Mouse (Mus musculus) embryonic facial prominence, embryonic 14.5 days (tissue): Measurements from ENCODE around the gene Pde4dip. TPM values are rescaled to one million over a fixed set of nuclear protein-coding genes. Genes with fewer than 3 reads are reported as not detected.

Experiments used
- ATAC-seq: fragments of 200-750 bp; cut with Nextera tagmentation; 2 replicates; pipeline ENCODE4 v1.8.0; 2017; ENCODE audit warnings: low read depth, moderate number of reproducible peaks, moderate TSS enrichment
- DNase-seq: peaks from one replicate; pipeline ENCODE4 v3.0.0-alpha.2; 2015; ENCODE audit warnings: low spot score
- H3K27ac ChIP-seq: fragments of 300-500 bp; sonication (generic); replicated peaks from 2 replicates; pipeline ENCODE4 v1.5.1; 2014; ENCODE audit warnings: low read depth, mild to moderate bottlenecking, low read length, moderate library complexity
- H3K27me3 ChIP-seq: fragments of 300-500 bp; sonication (generic); replicated peaks from 2 replicates; pipeline ENCODE4 v1.6.1; 2014; ENCODE audit warnings: low read length; ENCODE audit not compliant: control insufficient read depth, insufficient read depth
- H3K36me3 ChIP-seq: fragments of 300-500 bp; sonication (generic); 2 replicates; pipeline ENCODE4 v1.6.1; 2014; ENCODE audit warnings: low read length, mixed read lengths; ENCODE audit not compliant: control insufficient read depth, insufficient read depth
- H3K4me1 ChIP-seq: fragments of 300-500 bp; sonication (generic); 2 replicates; pipeline ENCODE4 v1.6.1; 2014; ENCODE audit warnings: antibody characterized with exemption, low read length; ENCODE audit not compliant: control insufficient read depth, insufficient read depth
- H3K4me2 ChIP-seq: fragments of 300-500 bp; sonication (generic); 2 replicates; pipeline ENCODE4 v1.6.1; 2014; ENCODE audit warnings: low read depth, mild to moderate bottlenecking, low read length, moderate library complexity, mixed read lengths
- H3K4me3 ChIP-seq: fragments of 300-500 bp; sonication (generic); 2 replicates; pipeline ENCODE4 v1.5.1; 2014; ENCODE audit warnings: low read depth, mild to moderate bottlenecking, low read length
- H3K9ac ChIP-seq: fragments of 300-500 bp; sonication (generic); 2 replicates; pipeline ENCODE4 v1.6.1; 2014; ENCODE audit warnings: low read depth, mild to moderate bottlenecking, low read length, moderate library complexity, mixed read lengths
- H3K9me3 ChIP-seq: fragments of 300-500 bp; sonication (generic); 2 replicates; pipeline ENCODE4 v1.6.1; 2016; ENCODE audit warnings: low read length; ENCODE audit not compliant: control insufficient read depth
- WGBS: fragments of 180-500 bp; shearing (Covaris S2); extraction: QIAGEN DNeasy Blood & Tissue Kit; methylation state at CpG from one replicate; pipeline ENCODE4 v1.1.7; 2014; 5-methylcytosine and 5-hydroxymethylcytosine counted together
- polyA plus RNA-seq: library from polyadenylated mRNA; unstranded; fragments of >200 nt; fragmentation: Nextera tagmentation; extraction: Ambion mirVana; gene quantifications from 2 replicates; pipeline ENCODE4 v1.2.1, GENCODE M21; 2014

Pde4dip gene
- polyA plus RNA-seq, 1 experiment from 2014 or later, result 64.6 TPM

- Histone ChIP-seq H3K27ac (0 out of 2 replicates have a peak overlapping the region, but pooled peaks have one; percentile 11), H3K36me3 (no peaks in the 10 kb centered on the region), H3K27me3 (no peaks in the 10 kb centered on the region), H3K9ac (no peak overlapping the region), H3K9me3 (no peaks in the 10 kb centered on the region), H3K4me2 (peak overlapping the region; percentile 29), H3K4me1 (peaks cover 13% of the 10 kb centered on the region), H3K4me3 (no peak overlapping the region)
- peak; percentile 67 for ATAC-seq
- WGBS, result 5% methylated on average over 16 of the region's 16 CpGs
- DNase-seq, result peak; percentile 87
These were observed 204.8 kb downstream of the Pde4dip start for GRCm38 (mm10) chr3:97683560-97684195.

- Histone ChIP-seq H3K36me3 (no peaks in the 10 kb centered on the region), H3K4me1 (peaks cover 13% of the 10 kb centered on the region), H3K27ac (no peak overlapping the region), H3K27me3 (no peaks in the 10 kb centered on the region), H3K9ac (no peak overlapping the region), H3K9me3 (no peaks in the 10 kb centered on the region), H3K4me3 (no peak overlapping the region), H3K4me2 (peak overlapping the region; percentile 81)
- ATAC-seq, result no peak
- DNase-seq, result no peak
- WGBS, result 25% methylated on average over 5 of the region's 5 CpGs
These were observed 205.9 kb downstream of the Pde4dip start for GRCm38 (mm10) chr3:97682576-97682975.

- Histone ChIP-seq H3K27me3 (no peaks in the 10 kb centered on the region), H3K4me2 (peak overlapping the region; percentile 81), H3K4me3 (peak overlapping the region; percentile 42), H3K9ac (0 out of 2 replicates have a peak overlapping the region, but pooled peaks have one; percentile 60), H3K9me3 (no peaks in the 10 kb centered on the region), H3K36me3 (no peaks in the 10 kb centered on the region), H3K4me1 (peaks cover 13% of the 10 kb centered on the region), H3K27ac (no peak overlapping the region)
- ATAC-seq, result no peak
- no peak for DNase-seq
- 4% methylated on average over 11 of the region's 11 CpGs for WGBS
These were observed 206.4 kb downstream of the Pde4dip start for GRCm38 (mm10) chr3:97682159-97682502.

- Histone ChIP-seq H3K9me3 (no peaks in the 10 kb centered on the region), H3K36me3 (no peaks in the 10 kb centered on the region), H3K27me3 (no peaks in the 10 kb centered on the region), H3K9ac (peak overlapping the region; percentile 60), H3K4me1 (peaks cover 13% of the 10 kb centered on the region), H3K27ac (no peak overlapping the region), H3K4me2 (peak overlapping the region; percentile 81), H3K4me3 (peak overlapping the region; percentile 42)
- DNase-seq (peak; percentile 92), ATAC-seq (peak; percentile 28; the same call in 1 of the 2 replicates)
- WGBS, result 2% methylated on average over 33 of the region's 33 CpGs
These were observed 207.0 kb downstream of the Pde4dip start for GRCm38 (mm10) chr3:97681321-97682158.

- H3K4me1 ChIP-seq, result peaks cover 13% of the 10 kb centered on the region
- DNase-seq (peak; percentile 69), ATAC-seq (peak; percentile 82)
- H3K36me3 ChIP-seq, result no peaks in the 10 kb centered on the region
- peak overlapping the region; percentile 81 for H3K4me2 ChIP-seq
- H3K27me3 ChIP-seq, result no peaks in the 10 kb centered on the region
- no peaks in the 10 kb centered on the region for H3K9me3 ChIP-seq
- H3K27ac ChIP-seq, result no peak overlapping the region
- H3K9ac ChIP-seq, result peak overlapping the region; percentile 60; the same call in 1 of the 2 replicates
- H3K4me3 ChIP-seq, result peak overlapping the region; percentile 42
- WGBS, result 3% methylated on average over 28 of the region's 28 CpGs
These were observed 207.7 kb downstream of the Pde4dip start for GRCm38 (mm10) chr3:97680631-97681320.

GRCm38 (mm10) chr3:97678416-97678815 is 210.1 kb downstream of the Pde4dip start:
- ATAC-seq (no peak), DNase-seq (no peak)
- Histone ChIP-seq H3K9me3 (no peaks in the 10 kb centered on the region), H3K27me3 (no peaks in the 10 kb centered on the region), H3K4me1 (peaks cover 6% of the 10 kb centered on the region; the same call in 1 of the 2 replicates), H3K4me3 (no peak overlapping the region), H3K36me3 (no peaks in the 10 kb centered on the region), H3K27ac (no peak overlapping the region), H3K9ac (no peak overlapping the region), H3K4me2 (no peak overlapping the region)
- 93% methylated on average over 3 of the region's 3 CpGs for WGBS

GRCm38 (mm10) chr3:97676126-97676525 is 212.4 kb downstream of the Pde4dip start:
- no peaks in the 10 kb centered on the region for H3K36me3 ChIP-seq
- H3K9ac ChIP-seq, result no peak overlapping the region
- no peak overlapping the region for H3K4me2 ChIP-seq
- ATAC-seq (no peak), DNase-seq (no peak)
- H3K4me1 ChIP-seq, result no peaks in the 10 kb centered on the region
- H3K27ac ChIP-seq, result no peak overlapping the region
- H3K9me3 ChIP-seq, result no peaks in the 10 kb centered on the region
- no peak overlapping the region for H3K4me3 ChIP-seq
- no peaks in the 10 kb centered on the region for H3K27me3 ChIP-seq
- WGBS, result 92% methylated on average over 3 of the region's 3 CpGs

- peaks cover 9% of the 10 kb centered on the region for H3K36me3 ChIP-seq
- no peaks in the 10 kb centered on the region for H3K4me1 ChIP-seq
- no peak within 1 kb of the TSS for H3K27ac ChIP-seq
- DNase-seq, result no peak
- no peak for ATAC-seq
- H3K9me3 ChIP-seq, result no peaks in the 10 kb centered on the region
- WGBS, result 89% methylated on average over 7 of the region's 7 CpGs
- no peak within 1 kb of the TSS for H3K9ac ChIP-seq
- no peak within 1 kb of the TSS for H3K4me2 ChIP-seq
- no peaks in the 10 kb centered on the region for H3K27me3 ChIP-seq
- H3K4me3 ChIP-seq, result no peak within 1 kb of the TSS
These were observed 213.8 kb downstream of the Pde4dip start, which contains the start of gene Gm17651 for GRCm38 (mm10) chr3:97674644-97675110. Gene Gm17651, minus strand, starts transcription at chr3:97674694.
